Mouse (Mus musculus): ENCODE data around the gene Olfr67.
"Not testable (repeated sequence)": the region's sequence is repeated elsewhere in the genome, so short reads cannot be mapped to it uniquely, and the experiment has no call there.

Gene Olfr67

DNA sequence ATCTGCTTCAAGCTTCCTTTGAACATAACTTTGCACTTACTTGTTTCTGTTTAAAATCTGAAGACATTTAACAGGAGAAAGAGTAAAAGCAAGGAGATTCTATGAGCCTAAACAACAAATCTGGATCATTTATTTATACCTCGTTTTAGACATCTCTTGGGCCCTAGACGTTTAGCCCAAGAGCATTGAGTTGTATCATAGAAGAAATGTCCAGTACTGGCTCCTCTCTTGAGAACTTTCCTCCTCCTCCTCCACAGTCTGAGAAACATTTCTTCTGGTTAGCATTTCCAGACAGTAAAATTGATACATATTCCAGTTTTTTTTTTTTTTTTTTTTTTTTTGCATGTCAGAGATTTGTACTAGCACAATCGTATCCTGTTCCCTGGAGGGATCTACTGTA, at the start of gene Olfr67:
Olfr67 (minus strand) TSS at position 101 of the 400 bp plus-strand sequence.
- no peak for DNase-seq

DNA sequence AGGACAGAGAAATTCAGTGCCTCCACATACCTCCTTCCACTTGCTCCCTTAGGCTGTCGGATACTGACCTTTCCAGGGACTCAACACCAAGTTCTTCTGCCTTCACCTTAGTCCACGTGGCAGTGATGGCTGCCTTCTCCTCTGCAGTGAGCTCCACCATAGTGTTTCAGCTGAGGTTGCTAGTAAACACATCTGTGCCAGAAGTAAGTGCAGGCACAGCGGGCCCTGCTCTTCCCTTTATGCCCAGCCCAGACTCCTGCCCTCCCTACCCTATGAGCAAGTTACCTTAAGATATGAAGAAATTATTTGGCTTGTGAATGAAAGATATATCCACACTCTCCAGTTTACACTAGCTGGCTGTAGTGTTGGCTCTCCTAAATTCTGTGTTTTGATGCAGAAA, 48.6 kb upstream of the Olfr67 start, which contains the start of gene Hbb-bh2:
Hbb-bh2 (minus strand) TSS at position 253 of the 400 bp plus-strand sequence.
- DNase-seq: no peak

DNA sequence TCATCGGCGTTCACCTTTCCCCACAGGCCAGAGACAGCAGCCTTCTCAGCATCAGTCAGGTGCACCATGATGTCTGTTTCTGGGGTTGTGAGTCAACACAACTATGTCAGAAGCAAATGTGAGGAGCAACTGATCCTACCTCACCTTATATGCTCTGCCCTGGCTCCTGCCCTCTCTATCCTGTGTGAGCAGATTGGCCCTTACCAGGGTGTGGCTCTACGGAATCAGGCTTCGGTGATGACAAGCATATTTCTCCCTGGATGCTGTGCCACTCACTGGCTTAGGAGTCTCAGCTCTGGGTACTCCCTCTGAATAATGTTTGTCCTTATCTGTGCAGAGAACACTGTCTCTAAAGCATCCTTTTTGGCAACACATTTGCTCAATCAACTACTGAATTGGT, 36.2 kb upstream of the Olfr67 start, which contains the start of gene Hbb-bs:
Hbb-bs (minus strand) TSS at position 289 of the 400 bp plus-strand sequence.
- no peak for DNase-seq

DNA sequence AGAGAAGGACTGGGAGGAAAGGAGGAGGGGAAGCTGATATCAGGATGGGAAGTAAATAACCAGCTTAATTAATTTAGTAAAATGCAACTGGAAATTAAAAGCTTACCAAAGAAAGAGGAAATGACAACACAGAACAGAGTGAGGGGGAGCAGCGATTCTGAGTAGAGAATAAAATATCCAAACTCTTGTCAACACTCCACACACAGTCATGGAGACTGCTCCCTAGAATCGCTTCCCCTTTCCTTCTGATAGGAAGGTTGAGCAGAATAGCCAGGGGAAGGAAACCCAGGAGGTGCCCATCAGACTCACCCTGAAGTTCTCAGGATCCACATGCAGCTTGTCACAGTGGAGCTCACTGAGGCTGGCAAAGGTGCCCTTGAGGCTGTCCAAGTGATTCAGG, 35.5 kb upstream of the Olfr67 start:
- DNase-seq: not testable (repeated sequence)

DNA sequence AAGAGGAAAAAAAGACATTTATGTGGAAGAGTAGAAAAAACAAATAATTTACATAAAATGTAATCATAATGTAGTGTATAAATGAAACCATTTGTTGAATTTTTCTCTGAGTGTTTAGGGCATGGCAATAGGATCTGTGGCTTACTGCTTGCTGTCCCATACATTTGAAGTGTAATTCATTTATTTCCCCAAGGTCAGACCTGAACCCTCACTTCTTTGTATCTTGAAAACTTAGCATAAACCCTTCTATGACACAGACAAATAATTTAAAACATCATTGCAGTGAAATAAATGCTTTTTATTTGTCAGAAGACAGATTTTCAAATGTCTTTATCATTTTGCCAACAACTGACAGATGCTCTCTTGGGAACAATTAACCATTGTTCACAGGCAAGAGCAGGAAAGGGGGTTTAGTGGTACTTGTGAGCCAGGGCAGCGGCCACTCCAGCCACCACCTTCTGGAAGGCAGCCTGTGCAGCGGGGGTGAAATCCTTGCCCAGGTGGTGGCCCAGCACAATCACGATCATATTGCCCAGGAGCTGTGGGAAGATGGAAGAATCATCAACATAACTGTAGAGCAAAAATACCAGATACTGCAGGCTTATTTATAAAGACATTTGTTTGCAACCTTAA, 34.8 kb upstream of the Olfr67 start:
- no peak for DNase-seq

DNA sequence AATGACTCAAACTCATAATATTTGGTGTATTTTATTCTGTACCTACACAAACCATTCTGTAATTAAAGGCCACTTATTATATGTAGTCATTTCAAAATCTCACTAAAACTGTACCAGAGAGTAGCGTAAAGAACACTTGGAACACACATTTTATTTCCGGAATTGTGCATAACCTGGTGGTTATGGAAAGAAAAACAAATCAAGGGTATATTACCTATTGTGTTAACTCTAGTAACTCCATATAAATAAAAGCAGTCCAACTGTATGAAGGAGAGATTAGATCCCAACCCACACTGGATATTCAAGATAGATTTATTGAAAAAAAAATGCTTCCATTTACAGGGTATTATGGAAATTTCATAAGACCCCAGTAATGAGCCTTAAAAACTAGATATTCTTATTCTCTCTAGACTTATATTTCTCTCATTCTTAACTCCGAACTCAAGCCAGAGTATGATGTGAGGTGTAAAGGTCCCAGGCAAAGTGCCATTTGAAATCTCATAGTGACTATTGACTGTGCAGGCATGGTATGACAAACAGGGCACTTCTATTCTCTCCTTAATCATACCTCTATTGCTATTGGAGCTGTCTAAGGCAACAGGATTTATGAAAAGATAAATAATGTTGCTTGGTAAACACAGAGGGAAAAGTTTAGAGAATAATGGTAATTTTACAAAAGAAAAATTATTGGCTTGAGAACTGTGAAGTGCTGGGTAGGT, 34.1 kb upstream of the Olfr67 start:
- DNase-seq: no peak

DNA sequence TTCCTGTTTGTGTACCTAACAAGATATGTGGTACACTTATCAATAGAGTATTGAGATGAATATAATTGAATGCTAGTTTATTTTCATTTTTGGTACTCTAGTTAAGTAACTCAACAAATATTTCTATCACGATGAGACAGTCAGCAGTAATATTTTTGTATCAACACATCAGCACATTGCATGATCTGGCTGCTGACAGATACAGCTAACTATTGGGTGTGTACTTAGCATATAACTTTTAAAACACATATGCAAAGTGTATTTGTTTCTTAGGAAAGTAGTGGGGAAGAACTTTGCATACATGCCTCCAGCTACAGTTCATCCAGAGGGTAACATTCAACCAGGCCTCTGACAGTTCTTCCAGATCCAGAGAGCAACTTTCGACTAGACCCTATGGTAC, 33.0 kb upstream of the Olfr67 start:
- no peak for DNase-seq

DNA sequence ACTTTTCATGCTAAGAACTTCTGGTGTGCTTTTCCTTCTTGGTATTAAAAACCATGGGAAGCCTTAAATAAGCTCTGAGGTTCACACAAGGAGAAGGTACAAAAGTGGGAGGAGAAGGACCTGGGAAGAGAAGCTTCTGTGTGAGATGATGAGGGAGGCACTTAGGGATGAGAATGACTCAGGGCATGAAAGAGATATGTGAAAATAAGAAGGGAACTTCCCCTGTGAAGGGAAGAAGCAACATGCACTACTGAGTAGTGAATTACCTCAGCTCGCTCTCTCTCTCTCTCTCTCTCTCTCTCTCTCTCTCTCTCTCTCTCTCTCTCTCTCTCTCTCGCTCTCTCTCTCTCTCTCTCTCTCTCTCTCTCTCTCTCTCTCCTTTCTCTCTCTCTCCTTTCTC, 23.5 kb upstream of the Olfr67 start:
- not testable (repeated sequence) for DNase-seq

DNA sequence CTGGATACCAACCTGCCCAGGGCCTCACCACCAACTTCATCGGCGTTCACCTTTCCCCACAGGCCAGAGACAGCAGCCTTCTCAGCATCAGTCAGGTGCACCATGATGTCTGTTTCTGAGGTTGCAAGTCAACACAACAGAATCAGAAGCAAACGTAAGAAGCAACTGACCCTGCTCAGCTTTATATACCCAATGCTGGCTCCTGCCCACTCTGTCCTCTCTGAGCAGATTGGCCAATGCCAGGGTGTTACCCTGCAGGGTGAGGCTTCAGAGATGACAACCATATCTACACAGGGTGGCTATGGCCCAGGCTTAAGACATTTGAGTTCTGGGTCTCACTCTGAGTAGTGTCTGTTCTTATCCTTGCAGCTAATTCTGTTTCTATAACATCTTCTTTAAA, 22.1 kb upstream of the Olfr67 start, which contains the start of gene Hbb-bt:
Hbb-bt (minus strand) TSS at position 231 of the 400 bp plus-strand sequence.
- DNase-seq: no peak

DNA sequence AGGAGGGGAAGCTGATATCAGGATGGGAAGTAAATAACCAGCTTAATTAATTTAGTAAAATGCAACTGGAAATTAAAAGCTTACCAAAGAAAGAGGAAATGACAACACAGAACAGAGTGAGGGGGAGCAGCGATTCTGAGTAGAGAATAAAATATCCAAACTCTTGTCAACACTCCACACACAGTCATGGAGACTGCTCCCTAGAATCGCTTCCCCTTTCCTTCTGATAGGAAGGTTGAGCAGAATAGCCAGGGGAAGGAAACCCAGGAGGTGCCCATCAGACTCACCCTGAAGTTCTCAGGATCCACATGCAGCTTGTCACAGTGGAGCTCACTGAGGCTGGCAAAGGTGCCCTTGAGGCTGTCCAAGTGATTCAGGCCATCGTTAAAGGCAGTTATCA, 21.5 kb upstream of the Olfr67 start:
- DNase-seq: not testable (repeated sequence)

DNA sequence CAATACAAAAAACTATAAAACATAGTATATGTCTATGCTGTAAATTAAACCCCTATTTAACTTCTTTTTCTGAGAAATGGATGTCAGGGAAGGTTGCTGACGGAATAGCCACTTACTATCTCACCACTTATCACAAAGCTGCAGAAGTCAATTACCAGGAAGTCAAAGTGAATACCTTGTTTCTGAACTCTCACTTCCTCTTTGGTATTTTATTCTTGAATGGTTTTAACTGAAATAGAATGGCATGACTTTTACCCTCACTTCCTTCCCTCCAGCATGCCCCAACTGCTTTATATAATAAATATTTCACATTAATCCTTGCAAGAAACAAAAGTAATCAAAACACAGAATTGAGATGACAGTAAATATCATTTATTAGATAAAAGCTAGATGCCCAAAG, 20.6 kb upstream of the Olfr67 start:
- no peak for DNase-seq

DNA sequence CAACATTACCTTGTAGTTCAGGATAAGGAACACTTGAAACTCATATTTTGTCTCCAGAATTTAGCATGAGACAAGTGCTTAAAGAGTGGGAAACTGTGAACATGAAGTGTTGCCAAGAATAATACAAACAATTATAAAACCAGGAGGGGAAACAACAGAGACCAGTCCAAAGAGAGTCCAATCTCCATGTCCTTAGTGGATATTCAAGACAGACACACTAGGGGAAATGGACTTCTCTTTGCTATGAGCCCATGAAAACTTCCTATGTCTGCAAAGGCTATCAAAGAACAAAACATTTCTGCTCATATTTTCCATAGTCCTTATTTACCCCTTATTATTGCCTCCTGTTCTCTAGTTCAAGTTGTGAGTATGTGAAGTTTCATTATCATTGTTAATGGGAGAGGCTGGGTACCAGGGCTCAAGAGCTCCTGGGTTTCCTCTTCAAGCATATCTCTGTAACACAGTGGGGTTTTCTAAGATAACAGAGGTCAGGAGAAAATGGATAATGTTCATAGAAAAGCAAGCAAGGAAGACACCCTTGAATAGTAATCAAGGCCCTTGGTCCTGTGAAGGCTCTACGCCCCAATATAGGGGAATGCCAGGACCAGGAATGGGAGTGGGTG, 19.7 kb upstream of the Olfr67 start:
- DNase-seq: no peak

DNA sequence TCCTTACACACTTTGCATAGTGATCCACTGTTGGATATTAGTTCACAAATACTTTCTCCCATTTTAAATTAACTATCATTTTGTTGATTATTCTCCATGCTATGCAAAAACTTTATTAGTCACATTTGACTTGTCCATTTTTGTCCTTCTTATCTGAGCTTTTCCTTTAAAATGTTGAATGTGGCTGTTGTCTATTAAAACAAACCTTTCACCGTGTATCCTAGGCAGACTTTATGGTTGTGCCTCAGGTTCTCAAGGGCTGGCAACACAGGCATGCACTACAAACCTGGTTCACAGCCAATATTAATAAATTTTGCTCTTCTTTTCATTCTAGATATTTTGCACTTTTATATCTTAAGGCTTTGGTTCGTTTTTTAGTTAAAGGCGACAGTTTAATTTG, 19.1 kb upstream of the Olfr67 start:
- no peak for DNase-seq

DNA sequence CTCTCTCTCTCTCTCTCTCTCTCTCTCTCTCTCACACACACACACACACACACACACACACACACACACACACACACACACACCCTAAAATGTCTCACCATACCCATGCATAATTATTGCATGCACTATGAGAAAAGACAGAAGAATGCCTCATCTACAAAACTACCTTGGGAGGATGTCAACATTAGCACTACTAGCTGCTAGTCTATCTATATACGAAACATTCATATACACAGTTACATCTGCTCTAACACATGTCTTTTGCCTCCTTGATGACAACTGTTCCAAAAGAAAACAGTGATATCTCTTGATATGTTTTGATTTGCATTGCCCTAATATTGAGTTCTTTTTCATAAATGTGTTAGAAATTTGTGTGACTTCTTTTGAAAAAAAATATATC, 18.7 kb upstream of the Olfr67 start:
- no peak for DNase-seq

DNA sequence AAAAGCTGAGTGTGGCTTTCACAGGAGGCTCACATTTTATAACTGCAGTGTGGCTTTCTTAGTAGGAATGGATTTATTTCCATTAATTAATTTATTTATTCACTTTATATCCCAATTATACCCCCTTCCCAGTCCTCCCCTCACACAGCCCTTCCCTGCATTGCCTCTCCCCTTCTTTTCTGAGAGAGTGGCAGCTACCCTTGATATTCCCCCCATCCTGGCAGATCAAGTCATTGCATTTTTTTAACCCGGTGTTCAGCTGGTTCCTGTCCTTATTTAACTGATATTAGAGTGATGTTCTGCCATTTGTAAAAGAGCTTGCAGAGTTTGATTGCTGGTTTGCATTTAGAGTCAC, 18.2 kb upstream of the Olfr67 start:
- DNase-seq: no peak

DNA sequence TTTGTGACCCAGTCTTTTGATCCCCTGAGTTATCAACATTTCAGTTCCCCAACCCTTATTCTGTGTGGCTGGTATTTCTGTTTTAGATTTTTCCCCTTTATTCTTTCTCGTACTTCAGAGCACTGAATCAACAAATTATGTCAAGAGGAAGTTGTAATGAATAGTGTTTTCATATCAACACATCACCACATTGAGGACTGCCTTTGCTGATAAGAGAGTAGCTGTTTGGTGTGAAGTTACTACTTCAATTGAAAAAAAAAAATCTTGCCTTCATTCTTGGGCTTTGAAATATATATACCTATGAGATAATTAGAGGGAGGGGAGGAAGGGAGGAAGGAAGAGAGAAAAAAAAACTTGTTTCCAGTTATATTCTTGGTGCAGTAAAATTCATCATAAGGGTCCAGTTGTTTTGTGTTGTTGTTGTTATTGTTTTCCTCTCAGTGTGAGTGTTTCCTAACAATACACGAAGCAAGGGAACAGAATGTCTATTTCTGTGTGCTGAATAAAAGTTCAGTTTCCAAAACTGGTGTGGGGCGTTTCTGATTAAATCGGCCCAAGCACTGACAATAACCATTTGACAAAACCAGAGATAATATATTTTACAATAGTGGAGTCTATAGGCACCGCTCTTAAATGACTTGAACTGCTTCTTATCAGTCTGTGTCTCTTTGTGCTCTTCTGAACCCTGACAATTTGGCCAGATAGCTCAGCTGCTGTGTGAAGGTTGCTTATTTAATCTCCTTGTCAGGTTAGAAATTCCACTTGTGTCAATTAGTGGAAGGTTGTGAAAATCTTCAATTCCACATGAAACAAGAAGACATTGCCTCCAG, 17.6 kb upstream of the Olfr67 start:
- no peak for DNase-seq

DNA sequence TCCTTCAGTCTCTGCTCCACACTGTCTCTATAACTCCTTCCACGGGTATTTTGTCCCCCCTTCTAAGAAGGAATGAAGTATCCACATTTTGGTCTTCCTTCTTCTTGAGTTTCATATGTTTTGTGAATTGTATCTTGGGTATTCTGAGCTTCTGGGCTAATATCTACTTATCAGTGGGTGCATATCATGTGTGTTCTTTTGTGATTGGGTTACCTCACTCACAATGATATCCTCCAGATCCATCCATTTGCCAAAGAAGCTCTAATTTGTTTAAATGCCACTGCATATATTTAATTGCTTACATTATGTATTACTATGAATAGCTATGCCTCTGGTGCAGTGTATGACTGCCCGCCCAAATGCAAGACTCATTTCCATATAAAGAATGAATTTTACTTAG, 16.5 kb upstream of the Olfr67 start:
- not testable (repeated sequence) for DNase-seq

DNA sequence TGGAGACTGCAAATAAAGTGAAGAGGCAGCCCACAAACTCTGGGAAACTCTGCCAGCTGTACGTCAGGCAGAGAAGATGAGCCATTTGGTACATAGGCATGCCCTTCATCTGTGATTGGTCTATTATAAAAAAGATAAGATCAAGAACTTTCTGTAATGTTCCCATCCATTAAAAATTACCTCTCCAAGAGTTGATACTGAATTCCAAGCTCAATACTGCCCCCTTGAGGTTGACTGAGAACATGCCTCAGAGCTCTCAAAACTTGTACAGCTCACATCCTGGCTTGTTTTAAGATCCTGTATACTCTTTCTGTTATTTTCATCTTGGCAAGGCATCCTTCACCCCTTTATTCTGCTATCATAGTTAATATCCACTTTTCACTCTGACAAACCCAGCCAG, 15.2 kb upstream of the Olfr67 start:
- DNase-seq: no peak

DNA sequence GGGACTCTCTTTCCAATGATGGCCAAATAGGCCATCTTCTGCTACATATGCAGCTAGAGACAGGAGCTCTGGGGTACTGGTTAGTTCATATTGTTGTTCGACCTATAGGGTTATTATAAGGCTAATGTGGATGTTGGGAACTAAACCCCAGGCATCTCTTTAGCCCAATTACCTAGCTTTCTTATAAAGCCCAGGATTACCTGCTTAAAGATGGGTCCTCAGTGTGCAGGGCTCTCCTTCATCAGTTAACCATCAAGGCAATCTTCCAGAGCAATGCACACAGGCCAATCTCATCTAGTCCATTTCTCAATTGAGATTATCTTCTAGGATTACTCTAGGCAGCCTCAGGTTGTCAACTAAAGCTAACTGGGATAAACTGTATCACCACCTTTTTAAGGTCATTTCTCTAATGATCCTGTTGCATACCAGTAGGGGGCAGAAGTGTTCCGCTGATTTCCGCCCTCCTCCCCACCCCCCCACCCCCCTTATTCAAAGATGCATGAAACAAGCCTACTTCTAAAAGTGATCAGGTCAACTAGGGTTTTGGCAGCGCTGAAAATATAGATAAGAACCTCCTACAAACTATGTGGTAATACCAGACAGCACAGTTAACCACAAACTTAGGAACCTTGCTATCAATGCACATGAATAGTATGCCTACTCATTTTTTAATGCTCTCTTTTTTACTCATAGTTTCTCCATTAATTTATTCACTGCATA, 1.2 kb upstream of the Olfr67 start:
- DNase-seq: no peak

DNA sequence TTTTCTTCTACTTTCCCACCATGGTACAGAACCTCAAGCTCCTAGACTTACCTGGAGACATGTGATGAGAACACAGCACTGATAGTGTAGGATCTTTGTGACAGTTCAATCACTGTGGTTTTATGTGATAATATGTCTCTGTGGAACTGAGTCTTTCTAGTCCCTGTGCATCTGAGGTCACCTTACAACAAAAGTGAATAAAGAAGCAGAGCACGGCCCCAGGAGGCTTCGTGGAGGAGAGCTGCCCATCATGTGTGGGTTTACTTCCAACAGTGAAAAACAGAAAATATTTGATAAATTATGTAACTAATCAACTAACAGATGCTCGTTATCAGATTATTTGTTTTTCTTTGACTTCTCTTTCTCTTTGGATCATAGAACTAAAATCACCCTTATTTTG, 12.0 kb downstream of the Olfr67 start, which contains the start of gene Olfr68:
Olfr68 (minus strand) TSS at position 101 of the 400 bp plus-strand sequence.
- no peak for DNase-seq

DNA sequence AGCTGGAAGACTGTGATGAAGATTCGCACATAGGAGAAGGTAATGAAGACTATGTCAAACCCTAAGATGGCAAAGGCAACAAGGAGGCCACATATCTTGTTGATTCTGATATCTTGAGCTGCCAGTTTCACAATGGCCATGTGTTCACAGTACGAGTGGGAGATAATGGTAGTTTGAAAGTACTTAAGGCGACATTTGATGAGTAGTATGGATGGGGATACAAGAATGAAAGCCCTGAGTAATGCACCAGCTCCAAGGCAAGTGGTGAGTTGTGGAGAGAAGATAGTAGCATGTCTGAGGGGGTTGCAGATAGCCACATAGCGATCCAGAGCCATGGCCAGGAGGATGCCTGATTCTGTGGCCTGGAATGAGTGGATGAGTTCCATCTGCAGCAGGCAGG, 14.0 kb downstream of the Olfr67 start:
- DNase-seq: not testable (repeated sequence)

DNA sequence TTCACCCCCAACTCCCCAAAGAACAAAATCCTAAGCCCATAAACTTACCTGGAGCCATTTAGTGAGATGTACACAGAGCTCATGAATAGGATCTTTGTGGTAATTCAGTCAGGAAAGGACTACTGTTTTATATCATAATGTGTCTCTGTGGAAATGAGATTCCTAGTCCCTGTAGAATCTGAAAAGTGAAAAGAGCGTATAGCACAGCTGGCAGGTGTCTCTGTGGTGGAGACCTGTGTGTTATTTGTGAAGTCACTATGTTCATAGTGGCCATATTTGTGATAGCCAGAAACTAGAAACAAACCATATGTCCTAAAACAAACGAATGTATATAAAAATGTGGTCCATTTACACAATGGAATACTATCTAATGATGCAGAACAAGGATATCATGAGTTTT, 20.1 kb downstream of the Olfr67 start, which contains the start of gene Olfr69:
Olfr69 (minus strand) TSS at position 101 of the 400 bp plus-strand sequence.
- no peak for DNase-seq
